Mouse (Mus musculus): Measurements from ENCODE around the gene Ap5z1.
A peak's percentile ranks its signal among the peaks of the same experiment; 100 is the strongest.

Gene Ap5z1

DNA sequence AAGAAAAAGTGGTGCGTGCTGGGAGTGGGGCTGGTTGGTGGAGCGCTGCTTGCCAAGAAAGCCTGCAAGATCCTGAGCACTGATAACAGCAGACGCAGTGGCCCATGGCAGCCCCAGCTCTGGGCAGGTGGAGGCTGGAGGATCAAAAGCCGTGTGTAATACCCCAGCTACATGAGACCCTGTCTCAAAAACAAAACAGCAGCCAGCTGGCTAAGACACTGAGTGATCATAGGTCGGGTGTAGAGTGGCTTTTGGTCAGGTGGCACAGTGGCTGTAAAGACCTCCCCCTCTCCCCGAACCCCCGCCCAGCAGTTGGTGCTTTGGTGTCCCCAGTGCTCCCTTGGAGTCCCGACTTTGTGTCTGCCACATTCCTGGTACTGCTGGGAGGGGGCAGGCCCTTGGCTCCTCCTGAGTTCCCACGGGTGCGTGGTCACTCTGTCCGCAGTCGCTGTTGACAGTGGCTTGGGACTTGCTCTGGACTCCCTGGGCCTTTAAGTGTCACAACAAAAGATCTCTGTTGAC, 23.8 kb upstream of the Ap5z1 start:
- DNase-seq (ENCODE audit: low read depth, low spot score) = no peak

DNA sequence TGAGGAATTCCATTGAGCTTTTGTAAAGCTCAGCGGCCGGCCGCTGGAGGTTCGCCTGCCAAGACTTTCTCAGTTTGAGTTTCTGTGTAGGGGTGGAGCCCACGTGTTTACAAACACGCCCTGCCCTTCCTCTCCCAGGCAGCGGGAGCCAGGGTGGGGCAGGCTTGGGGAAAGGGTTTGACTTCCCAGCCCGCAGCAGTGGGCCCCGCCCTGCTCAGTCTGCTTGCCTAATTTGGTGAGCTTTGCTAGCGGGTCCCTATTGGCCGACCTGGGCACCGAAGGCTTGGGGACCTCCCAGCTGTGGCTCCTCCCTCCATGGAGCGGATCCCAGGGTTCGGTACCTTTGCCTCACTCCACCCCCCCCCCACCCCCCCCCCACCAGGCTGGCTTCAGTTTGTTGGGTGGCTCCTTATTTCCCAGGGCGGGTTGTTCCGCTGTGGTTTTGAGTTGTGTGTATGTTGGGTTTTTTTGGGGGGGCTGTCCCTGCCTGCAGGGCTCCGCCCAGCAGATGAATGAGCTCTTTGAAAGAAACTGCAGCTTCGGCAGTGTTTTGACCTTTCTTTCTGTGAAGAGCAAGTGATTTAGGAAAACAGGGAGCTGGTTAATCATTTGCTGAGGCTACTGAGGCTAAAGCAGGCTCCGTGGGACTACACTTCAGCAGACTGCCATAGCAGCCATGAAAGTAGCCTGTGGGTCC, 23.1 kb upstream of the Ap5z1 start:
- peak; percentile 100 for DNase-seq (ENCODE audit: low read depth, low spot score)

DNA sequence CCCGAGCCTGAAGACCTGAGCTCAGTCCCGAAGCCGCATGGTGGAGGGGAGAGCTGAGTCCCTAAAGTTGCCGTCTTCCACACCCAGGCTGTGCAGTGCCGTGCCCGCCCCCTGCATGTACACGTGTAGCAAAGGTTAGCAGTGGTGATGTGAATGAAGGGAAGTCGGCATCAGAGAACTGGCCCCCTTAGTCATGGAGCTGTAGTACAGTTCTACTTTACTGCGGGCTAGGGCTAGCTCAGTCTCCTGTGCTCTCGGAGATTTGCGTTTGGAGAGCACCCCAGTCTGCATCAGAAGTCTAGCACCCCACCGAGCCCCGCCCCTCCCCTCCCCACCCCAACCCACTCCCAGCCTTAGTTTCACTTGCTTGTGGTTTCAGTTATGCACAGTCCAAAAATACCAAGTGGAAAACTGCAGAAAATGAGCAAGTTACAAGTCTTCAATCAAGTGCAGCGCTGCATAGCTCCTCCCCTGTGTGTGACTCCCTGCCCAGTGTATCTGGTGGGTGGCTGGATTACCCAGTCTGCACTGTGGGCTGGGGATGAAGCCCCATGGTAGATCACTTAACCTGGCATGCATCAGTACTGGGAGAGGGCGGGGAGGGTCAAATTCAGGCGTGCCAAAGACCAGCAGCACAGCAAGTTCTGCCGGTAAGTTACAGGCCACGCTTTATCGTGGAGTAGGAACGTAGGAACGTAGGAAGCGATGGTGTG, 22.3 kb upstream of the Ap5z1 start:
- DNase-seq (ENCODE audit: low read depth, low spot score) = peak; percentile 51

DNA sequence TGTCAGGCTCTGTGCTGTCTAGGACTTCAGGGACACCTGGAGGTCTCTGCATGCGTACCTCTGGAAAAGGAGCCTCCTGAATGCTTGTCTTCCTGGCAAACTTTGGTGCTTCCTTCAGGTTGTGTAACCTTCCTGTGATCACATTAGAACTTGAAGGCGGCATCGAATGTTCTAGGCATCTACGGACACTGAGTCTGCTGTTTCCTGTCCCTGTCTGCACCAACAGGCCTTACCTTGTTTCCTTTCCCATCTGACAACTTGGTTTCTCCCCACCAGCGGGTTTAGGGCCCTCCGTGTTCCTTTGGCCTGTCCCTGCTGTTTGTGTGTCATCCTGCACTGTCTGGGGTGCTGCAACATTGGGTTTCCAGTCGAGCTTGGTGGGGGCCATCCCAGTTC, 21.7 kb upstream of the Ap5z1 start:
- DNase-seq (ENCODE audit: low read depth, low spot score) = no peak

DNA sequence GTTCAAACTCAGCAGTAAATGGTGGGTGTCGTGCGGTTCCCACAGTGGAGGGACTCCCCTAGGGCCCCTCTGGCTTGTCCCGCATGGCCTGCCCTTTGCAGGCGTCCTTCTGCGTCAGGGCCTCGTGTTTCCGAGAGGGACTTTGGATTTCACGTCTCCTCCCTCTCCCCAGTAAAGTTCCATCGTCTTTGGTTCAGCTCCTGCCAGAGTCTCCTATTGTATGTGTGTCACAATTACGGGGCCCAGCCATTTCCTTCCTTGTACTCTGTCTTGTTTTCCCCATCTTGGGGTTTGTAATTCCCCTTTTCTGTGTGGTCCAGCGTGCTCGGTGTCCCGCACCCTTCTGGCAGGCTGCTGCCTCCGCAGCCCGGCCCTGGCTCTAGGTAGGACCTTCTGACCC, 20.2 kb upstream of the Ap5z1 start:
- no peak for DNase-seq (ENCODE audit: low read depth, low spot score)

DNA sequence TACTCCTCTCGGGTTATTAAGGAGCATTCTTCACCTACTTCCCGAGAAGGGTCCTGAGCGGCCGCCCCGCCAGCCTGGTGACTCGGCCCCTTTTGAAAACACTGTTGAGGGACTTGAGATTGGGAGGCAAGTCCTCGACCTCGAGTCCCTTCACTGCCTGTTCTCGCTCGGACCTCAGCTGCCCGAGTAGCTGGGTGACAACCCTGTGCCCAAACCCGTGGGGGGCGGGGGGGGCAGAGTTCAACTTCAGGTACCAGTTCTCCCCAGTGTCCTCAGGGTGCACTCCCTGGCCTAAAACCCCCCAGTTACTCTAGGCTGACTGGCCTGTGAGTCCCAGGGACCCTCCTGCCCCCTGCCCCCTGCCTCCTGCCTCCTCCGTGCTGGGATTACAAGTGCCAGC, 19.8 kb upstream of the Ap5z1 start:
- DNase-seq (ENCODE audit: low read depth, low spot score) = no peak

DNA sequence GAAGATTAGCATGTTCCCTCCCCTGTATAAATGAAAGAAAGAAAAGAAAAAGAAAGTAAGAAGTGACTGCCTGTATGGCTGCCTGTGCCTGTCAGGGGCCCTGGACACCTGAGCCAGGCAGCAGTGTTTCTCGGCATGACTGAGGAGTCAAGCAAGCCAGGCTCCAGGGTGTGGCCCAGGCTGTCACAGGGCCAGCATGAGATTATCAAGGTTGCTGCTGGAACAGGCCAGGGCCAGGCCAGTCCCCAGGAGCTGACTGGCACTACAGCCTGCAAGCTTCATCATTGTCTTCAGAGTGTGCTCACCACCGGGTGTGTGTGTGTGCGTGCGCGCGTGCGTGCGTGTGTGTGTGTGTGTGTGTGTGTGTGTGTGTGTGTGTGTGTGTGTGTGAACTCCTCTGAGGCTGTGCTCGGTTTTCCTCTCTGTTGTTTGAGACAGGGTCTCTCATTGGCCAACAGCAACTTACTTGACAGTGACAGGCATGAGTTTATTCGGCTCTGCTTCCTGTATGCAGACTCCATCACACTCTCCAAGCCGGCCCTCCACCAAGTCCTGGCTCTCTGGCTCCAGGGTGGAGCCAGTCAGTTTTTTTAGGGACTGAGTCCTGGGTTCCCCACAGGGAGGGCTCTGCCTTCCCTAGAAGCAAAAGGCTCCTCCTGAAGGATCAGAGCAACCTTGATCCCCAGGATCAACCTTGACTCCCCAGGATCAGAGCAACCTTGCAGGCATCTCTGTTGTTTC, 18.8 kb upstream of the Ap5z1 start:
- DNase-seq (ENCODE audit: low read depth, low spot score) = no peak

DNA sequence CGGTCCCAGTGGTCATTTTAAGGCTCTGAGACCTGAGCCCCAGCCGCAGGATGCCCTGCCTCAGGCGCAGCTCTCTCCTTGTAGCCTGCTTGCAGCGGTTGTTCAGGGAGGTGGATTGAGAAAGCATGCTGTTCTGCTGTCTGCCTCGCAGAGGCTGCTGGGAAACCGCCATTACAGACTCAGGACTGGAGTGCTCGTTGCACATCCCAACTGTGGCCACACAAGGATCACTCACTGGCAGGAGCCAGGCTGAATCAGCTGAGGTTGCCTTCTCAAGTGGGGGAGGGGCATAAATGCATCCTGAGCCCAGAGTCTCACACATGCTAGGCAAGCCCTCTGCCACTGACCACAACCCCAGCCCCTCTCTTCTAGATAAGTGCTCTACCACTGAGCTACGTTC, 18.0 kb upstream of the Ap5z1 start:
- peak; percentile 76 for DNase-seq (ENCODE audit: low read depth, low spot score)

DNA sequence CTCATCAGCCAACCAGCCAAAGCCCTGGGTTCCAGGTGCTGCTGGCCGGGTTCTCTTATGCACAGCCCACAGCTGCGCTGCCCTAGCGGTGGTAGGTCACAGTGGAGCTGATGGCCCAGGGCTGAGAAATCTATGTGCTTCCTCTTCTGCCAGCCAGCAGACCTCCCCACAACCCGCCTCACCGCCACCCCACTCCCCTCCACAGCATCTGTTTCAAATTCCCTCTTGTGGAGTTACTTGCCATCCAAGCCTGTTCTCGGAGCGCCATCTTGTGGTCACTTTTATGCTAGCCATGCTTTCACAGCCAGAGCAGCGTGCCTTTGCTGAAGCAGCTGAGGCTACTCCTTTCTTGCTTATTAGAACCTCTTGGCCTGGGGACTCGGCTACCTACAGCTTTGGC, 15.7 kb upstream of the Ap5z1 start:
- DNase-seq (ENCODE audit: low read depth, low spot score) = peak; percentile 94

DNA sequence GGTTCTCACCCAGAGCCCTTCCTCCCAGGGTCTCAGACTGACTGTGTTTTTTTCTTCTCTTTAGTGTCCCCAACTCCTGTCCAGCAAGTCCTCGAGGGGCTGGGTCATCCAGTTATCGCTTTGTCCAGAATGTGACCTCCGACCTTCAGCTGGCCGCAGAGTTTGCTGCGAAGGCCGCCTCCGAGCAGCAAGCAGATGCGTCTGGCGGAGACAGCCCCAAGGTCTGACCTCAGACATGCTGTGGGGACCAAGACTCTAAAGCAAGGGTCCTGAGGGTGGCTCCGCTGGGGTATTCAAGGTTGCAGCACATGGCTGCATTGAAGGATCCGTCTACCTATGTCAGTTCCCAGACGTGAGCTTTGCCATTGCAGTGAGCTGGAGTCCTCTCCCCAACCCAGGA, 15.1 kb upstream of the Ap5z1 start:
- DNase-seq (ENCODE audit: low read depth, low spot score) = no peak

DNA sequence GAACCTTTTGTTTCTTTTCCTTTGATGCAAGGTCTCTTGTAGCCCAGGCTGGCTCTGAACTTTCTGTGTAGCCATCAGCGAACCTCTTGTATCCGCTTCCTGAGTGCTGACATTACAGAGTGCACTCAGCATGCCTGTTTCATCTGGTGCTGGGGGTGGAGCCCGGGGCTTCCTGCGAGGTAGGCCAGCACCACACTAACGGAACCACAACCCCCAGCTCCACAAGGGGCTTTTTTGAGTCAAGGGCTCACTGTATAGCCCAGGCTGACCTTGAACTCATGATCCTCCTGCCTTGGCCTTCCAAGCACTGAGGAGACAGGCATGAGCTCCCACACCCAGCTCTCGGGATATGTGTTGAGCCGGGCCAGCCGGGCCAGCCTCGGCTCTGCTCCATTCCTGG, 12.9 kb upstream of the Ap5z1 start:
- DNase-seq (ENCODE audit: low read depth, low spot score) = peak; percentile 70

DNA sequence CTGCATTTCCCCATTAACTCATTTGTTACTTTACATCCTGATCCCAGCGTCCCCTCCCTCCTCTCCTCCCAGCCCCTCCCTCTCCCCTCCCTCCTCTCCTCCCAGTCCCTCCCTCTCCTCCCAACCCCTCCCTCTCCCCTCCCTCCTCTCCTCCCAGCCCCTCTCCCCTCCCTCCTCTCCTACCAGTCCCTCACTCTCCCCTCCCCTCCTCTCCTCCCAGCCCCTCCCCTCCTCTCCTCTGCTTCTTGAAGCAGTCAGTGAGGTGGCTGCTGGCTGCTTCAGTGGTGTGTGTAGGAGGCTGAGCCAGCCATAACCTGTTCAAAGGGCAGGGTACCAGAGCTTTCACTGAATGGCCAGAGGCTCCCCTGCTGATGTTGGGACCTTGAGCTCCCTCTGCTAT, 12.0 kb upstream of the Ap5z1 start:
- DNase-seq (ENCODE audit: low read depth, low spot score) = peak; percentile 98

DNA sequence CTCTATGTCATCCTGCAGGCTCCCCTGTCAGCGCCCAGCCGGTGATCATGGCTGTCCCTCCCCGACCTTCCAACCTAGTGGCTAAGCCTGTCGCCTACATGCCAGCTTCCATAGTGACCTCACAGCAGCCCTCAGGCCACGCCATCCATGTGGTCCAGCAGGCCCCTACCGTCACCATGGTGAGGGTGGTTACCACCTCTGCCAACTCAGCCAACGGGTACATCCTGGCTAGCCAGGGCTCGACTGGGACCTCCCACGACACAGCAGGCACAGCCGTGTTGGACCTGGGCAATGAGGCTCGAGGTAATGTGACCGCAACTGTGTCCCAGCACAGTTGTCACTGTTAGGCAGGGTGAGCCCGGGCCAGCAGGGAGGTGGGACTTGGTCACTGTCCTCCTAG, 10.0 kb upstream of the Ap5z1 start:
- DNase-seq (ENCODE audit: low read depth, low spot score) = no peak

DNA sequence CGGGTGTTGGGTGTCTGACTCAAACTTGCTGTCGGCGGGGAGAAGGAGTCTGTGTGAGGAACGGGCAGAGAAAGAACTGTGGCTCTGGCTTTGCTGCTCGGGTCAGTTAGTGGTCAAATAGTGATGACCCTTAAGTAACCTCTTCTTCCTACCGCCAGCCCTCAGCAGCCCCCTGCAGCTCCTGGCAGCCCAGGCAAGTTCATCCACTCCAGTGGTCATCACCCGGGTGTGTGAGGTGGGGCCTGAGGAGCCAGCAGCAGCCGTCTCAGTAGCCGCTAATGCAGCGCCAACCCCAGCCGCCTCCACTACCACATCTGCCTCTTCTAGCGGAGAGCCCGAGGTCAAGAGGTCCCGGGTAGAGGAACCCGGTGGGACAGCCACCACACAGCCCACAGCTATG, 7.4 kb upstream of the Ap5z1 start:
- DNase-seq (ENCODE audit: low read depth, low spot score) = no peak

DNA sequence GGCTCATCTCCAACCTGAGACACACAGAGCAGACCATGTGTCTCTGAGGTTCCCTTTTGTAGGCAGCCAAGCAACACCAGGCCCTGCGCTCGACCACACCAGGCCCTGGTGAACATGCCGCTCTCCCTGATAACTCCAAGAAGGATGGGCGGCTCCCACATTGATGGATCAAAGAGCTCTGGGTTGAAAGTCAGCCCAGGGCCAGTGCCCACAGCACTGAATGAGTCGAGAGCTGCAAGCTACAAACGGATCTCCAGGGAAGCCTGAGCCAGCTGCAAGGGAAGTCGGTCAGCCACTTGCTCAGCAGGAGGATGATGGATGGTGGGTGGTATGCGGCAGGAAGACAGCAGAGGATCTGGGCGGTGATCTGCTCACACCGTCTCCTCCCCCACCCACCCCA, 6.4 kb upstream of the Ap5z1 start:
- DNase-seq (ENCODE audit: low read depth, low spot score) = peak; percentile 64

DNA sequence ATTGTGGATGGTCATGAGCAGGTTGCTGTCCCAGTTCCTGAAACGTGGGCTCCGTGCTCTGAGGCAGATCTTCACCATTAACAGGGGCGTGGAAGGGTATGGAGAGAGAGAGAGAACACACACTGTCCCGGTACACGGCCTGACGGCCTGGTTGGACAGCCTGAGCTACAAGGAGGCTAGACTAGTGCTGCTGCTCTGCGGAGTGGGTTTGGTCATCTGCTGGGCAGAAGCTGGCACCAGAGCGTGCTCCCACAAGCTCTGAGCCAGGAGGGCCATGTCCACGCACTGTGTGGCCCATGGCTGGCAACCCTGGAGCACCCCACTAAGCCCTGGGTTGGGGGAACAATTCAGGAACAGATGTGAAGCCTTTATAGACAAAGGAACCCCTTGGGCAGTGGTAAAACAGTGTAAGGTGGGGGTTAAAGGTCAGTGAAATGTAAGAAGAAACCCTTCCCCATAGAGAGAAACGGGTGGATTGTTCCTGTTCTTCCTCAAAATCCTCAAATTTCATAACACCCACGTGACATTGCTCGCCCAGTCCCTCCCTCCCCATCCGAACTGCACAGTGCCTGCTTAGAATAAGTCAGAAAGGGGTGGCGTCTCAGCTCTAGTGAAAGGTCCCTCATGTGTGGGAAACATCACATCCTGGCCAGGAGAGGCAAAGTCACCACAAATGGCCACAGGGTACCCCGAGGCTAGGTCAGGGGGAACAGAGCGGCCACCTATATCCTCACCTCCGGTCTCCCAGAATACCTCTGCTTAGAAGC, 4.8 kb upstream of the Ap5z1 start:
- DNase-seq (ENCODE audit: low read depth, low spot score) = no peak

DNA sequence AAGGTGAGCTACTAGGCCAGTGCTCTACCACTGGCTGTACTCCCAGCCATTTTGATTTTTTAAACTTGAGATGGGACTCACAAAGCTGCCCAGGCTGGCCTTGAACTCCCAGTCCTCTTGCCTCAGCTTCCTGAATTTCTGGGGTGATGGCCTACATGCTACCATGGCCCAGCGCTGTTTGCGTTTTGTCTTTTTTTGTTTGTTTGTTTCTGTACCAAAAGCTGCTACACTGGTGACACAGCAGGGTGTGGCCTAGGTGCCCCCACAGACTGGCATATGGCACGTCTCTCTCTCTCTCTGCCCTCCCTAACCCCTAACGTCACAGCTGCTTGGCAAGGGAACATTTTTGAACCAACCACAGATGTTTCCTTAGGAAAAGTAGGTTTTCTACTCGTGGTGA, 3.9 kb upstream of the Ap5z1 start:
- DNase-seq (ENCODE audit: low read depth, low spot score) = no peak

DNA sequence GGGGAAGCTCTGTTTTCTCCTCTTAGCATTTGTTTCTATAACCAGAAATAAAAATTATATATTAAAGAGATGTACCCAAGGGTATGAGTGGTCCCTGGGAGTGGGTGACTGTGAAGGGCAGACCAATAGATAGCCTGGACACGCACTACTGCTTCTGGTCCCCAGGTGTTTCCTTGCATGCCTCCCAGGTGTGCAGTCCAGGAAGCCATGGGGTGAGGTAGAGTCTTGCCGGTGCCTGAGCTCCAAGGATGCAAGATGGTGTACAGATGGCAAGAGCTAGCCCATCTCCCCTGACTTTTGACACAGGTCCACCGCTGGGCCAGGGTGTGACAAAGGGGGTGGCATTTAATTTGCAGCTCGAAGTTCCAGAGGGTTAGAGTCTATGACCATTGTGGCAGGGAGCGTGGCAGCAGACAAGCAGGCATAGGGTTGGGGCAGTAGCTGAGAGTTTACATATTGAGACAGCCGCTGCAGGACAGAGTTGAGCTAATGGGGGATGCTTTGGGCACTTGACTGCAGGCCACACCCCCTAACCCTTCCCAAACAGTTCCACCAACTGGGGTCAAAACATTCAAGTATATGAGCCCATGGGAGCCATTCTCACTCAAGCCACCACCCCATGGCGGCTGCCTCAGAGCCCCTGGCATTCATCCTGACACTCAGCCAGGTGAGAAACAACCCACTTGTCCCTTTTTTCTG, 1.7 kb upstream of the Ap5z1 start:
- no peak for DNase-seq (ENCODE audit: low read depth, low spot score)

DNA sequence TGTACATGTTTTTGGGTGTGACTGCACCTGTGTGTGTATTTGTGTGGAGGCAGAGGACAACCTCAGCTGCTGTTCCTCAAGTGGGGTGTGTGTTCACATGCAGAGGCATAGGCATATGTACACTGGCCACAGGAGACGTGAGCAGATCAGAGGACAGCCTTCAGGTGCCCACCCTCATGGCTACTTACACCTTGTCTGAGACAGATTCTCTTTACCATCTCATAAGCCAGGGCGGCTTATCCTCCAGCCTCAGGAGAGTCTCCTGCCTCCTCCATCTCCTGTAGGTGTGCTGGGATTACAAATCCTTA, 1.1 kb upstream of the Ap5z1 start:
- no peak for DNase-seq (ENCODE audit: low read depth, low spot score)

DNA sequence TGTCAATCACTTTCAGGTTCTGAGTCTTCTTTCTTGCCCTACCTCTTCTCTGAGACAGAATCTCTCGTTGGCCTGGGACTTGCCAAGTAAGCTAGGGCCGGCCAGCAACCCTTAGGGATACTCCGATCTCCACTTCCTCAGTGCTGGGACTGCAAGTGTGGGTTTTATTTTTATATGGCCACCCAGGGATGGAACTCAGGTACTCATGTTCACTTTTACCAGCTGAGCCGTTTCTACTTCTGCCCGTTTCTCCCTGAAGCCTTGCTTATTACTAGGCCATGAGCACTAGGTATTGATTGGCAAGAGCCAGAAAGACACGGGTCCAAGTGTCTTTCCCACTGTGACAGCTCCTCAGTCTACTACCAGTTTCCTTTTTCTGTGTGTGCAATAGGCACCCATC, 733 bp upstream of the Ap5z1 start:
- no peak for DNase-seq (ENCODE audit: low read depth, low spot score)

DNA sequence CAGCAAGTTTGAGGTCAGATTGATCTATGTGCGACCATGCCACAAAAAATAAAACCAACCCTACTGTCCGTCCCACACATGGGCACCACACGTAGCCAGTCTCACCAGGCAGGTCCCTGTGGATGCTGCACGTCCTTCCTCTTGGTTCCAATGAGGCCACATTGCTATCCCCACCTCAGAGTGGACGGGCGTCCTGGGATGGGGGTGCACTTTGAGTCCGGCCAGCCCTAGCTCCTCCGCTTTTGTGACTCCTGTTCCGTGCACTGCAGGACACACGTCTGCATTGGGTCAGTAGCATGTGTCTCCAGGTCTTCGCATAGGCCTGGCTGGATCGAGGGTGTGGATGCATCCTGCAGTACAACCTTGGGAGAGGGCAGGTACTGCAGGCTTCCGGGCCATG, 4.6 kb downstream of the Ap5z1 start:
- DNase-seq (ENCODE audit: low read depth, low spot score) = no peak

DNA sequence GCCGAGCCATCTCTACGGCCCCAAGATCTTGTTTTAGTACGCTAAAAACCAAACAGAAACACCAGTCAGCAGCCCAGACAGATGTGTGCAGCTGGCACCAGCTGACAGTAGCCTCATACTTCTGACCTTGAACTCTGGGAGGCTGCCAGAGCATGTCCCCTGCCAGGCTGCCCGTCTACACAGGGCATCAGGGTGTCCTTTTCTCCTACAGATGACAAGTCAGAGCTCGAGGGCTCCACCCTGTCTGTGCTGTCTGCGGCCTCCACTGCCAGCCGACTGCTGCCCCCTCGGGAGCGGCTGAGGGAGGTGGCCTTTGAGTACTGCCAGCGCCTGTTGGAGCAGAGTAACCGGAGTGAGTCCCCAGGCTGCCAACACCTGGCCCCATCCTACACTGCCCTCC, 6.1 kb downstream of the Ap5z1 start:
- no peak for DNase-seq (ENCODE audit: low read depth, low spot score)

All from ZHBTc4 (cell line).